1 mouse cellular context compared by ENCODE assay signal in genomic region chr3:107577810-107578390, GRCm38 (mm10).
TF ChIP-seq lines count a peak whose summit lies in the region.

No protein-coding gene starts in this region.

TF ChIP-seq in MEL, 35 proteins besides CTCF, POLR2A, EP300 and RAD21:
- TF ChIP-seq ZKSCAN1 (IDR thresholded peaks at IDR 0.05; ENCODE audit: low read depth, low read length), result no peak
- TF ChIP-seq MEF2A (IDR thresholded peaks at IDR 0.05; ENCODE audit: extremely low read depth, insufficient replicate concordance, low read depth, low read length, poor library complexity, severe bottlenecking), result no peak
- TF ChIP-seq TCF12 (IDR thresholded peaks at IDR 0.05; ENCODE audit: low read depth, low read length), result no peak
- no peak for TF ChIP-seq MAFK (IDR thresholded peaks at IDR 0.05; ENCODE audit: borderline replicate concordance, low read depth, low read length)
- no peak for TF ChIP-seq NELFE (IDR thresholded peaks at IDR 0.05; ENCODE audit: low read depth, low read length)
- TF ChIP-seq MXI1 (IDR thresholded peaks at IDR 0.05; ENCODE audit: low read depth, low read length), result no peak
- TF ChIP-seq MYC (IDR thresholded peaks at IDR 0.05; ENCODE audit: low read depth, low read length), result no peak
- no peak for TF ChIP-seq BHLHE40 (IDR thresholded peaks at IDR 0.05; ENCODE audit: borderline replicate concordance, low read depth, low read length)
- TF ChIP-seq CHD1 (IDR thresholded peaks at IDR 0.05; ENCODE audit: low read depth, low read length), result no peak
- no peak for TF ChIP-seq ETS1 (IDR thresholded peaks at IDR 0.05; ENCODE audit: low read depth, low read length)
- TF ChIP-seq SIN3A (IDR thresholded peaks at IDR 0.05; ENCODE audit: low read length), result no peak
- TF ChIP-seq SMC3 (IDR thresholded peaks at IDR 0.05; ENCODE audit: low read depth, low read length), result no peak
- no peak for TF ChIP-seq CHD2 (IDR thresholded peaks at IDR 0.05; ENCODE audit: low read length)
- TF ChIP-seq UBTF (IDR thresholded peaks at IDR 0.05; ENCODE audit: borderline replicate concordance, insufficient read depth, low read depth, low read length), result no peak
- no peak for TF ChIP-seq TBP (IDR thresholded peaks at IDR 0.05; ENCODE audit: low read depth, low read length)
